Mouse (Mus musculus) heart, adult 2 months (tissue): ENCODE measurements around the gene Spon2. TPM values are rescaled to one million over a fixed set of nuclear protein-coding genes. Genes with fewer than 3 reads are reported as not detected.
A peak's percentile ranks its signal among the peaks of the same experiment; 100 is the strongest.

Experiments used
- DNase-seq, 2 experiments: peaks; one replicate each; pipeline ENCODE4 v3.0.0; 2021
- H3K27ac ChIP-seq: fragments of 200-600 bp; 2 replicates; pipeline ENCODE4 v1.8.1; 2022
- H3K27me3 ChIP-seq: fragments of 200-500 bp; 2 replicates; pipeline ENCODE4 v1.6.1; 2012; ENCODE audit warnings: mild to moderate bottlenecking, low read length, inconsistent platforms, mixed read lengths; ENCODE audit not compliant: control insufficient read depth, insufficient read depth
- H3K36me3 ChIP-seq: fragments of 200-500 bp; 2 replicates; pipeline ENCODE4 v1.6.1; 2012; ENCODE audit warnings: low read length, inconsistent platforms; ENCODE audit not compliant: control insufficient read depth, insufficient read depth
- H3K4me1 ChIP-seq: fragments of 200-500 bp; 2 replicates; pipeline ENCODE4 v1.6.1; 2011; ENCODE audit warnings: low read length; ENCODE audit not compliant: control insufficient read depth, insufficient read depth
- H3K4me3 ChIP-seq: fragments of 200-600 bp; 2 replicates; pipeline ENCODE4 v1.8.1; 2022
- H3K79me2 ChIP-seq: fragments of 200-500 bp; replicated peaks from 2 replicates; pipeline ENCODE4 v1.6.1; 2012; ENCODE audit warnings: mild to moderate bottlenecking, inconsistent platforms, low read length, moderate library complexity, mixed read lengths; ENCODE audit not compliant: control insufficient read depth, insufficient read depth
- H3K9ac ChIP-seq: fragments of 200-500 bp; 2 replicates; pipeline ENCODE4 v1.6.1; 2012; ENCODE audit warnings: low read depth, mild to moderate bottlenecking, control low read depth, inconsistent platforms, low read length, mixed read lengths
- CTCF ChIP-seq: fragments of 200-600 bp; IDR thresholded peaks from 2 replicates; pipeline ENCODE4 v1.8.1; 2022; ENCODE audit warnings: antibody characterized with exemption, mild to moderate bottlenecking, moderate library complexity
- EP300 ChIP-seq: fragments of 200-500 bp; IDR thresholded peaks from 2 replicates; pipeline ENCODE4 v1.6.1; 2011; ENCODE audit warnings: low read depth, low read length, control low read depth; ENCODE audit not compliant: insufficient read depth
- POLR2A ChIP-seq: fragments of 200-500 bp; IDR thresholded peaks from 2 replicates; pipeline ENCODE4 v1.6.1; 2011; ENCODE audit warnings: mild to moderate bottlenecking, low read depth, low read length, control low read depth; ENCODE audit not compliant: insufficient read depth
- WGBS: fragments of 180-500 bp; shearing (Covaris S2); methylation state at CpG from one replicate; pipeline ENCODE4 v1.1.7; 2018; 5-methylcytosine and 5-hydroxymethylcytosine counted together
- intact Hi-C: fragments of 180-260 bp; cut with DNase I; formaldehyde crosslinking; loops from one replicate; pipeline ENCODE4 v1.15.1; 2025
- polyA plus RNA-seq: library from polyadenylated mRNA; depleted of rRNA; stranded (reverse); fragments of >200 nt; gene quantifications from 2 replicates; pipeline ENCODE4 v1.2.3, GENCODE M21; 2012
- total RNA-seq, 2 experiments: library from RNA; stranded (reverse); gene quantifications; 2 replicates each; pipeline ENCODE4 v1.2.3; 2021

The Spon2 gene
- total and polyA plus RNA-seq, 3 experiments = 2.6 to 13.8 (median 13.7) TPM

- no peak for TF ChIP-seq CTCF
- TF ChIP-seq POLR2A = no peak
- no peak for TF ChIP-seq EP300
- WGBS = 61% methylated on average over 3 of the region's 3 CpGs
- H3K27ac ChIP-seq = no peak overlapping the region
- DNase-seq = no peak
- H3K79me2 ChIP-seq = no peaks in the 10 kb centered on the region
- no peaks in the 10 kb centered on the region for H3K27me3 ChIP-seq
- H3K4me3 ChIP-seq = no peak overlapping the region
- H3K36me3 ChIP-seq = no peaks in the 10 kb centered on the region
- H3K9ac ChIP-seq = no peak overlapping the region
- peaks cover 2% of the 10 kb centered on the region for H3K4me1 ChIP-seq
- intact Hi-C loops = no loop called here
These were observed 7.7 kb downstream of the Spon2 start for GRCm38 (mm10) chr5:33210515-33210914.

GRCm38 (mm10) chr5:33208533-33209245, 9.6 kb downstream of the Spon2 start:
- H3K4me3 ChIP-seq = no peak overlapping the region
- peaks cover 2% of the 10 kb centered on the region for H3K4me1 ChIP-seq
- H3K9ac ChIP-seq = no peak overlapping the region
- intact Hi-C loops = loop anchor here (10.0 kb wide), 1 partner anchor 376 kb away; no protein-coding TSS in a partner anchor
- no peak for TF ChIP-seq CTCF
- TF ChIP-seq POLR2A = no peak
- TF ChIP-seq EP300 = no peak
- WGBS = 61% methylated on average over 14 of the region's 14 CpGs
- no peaks in the 10 kb centered on the region for H3K27me3 ChIP-seq
- DNase-seq = no peak
- no peak overlapping the region for H3K27ac ChIP-seq
- H3K79me2 ChIP-seq = no peaks in the 10 kb centered on the region
- no peaks in the 10 kb centered on the region for H3K36me3 ChIP-seq

- WGBS = 48% methylated on average over 9 of the region's 9 CpGs
These were observed 11.1 kb downstream of the Spon2 start for GRCm38 (mm10) chr5:33207136-33207535.

GRCm38 (mm10) chr5:33206328-33206727, 11.9 kb downstream of the Spon2 start:
- Histone ChIP-seq H3K4me3 (no peak overlapping the region), H3K9ac (no peak overlapping the region), H3K27ac (no peak overlapping the region), H3K27me3 (no peaks in the 10 kb centered on the region; the same call in 1 of the 2 replicates), H3K4me1 (peaks cover 2% of the 10 kb centered on the region), H3K79me2 (no peaks in the 10 kb centered on the region), H3K36me3 (no peaks in the 10 kb centered on the region)
- 77% methylated on average over 7 of the region's 7 CpGs for WGBS
- intact Hi-C loops = loop anchor here (10.0 kb wide), 1 partner anchor 378 kb away; no protein-coding TSS in a partner anchor
- no peak for DNase-seq
- TF ChIP-seq CTCF = no peak
- TF ChIP-seq EP300 = no peak
- no peak for TF ChIP-seq POLR2A

More at GRCm38 (mm10) chr5:33207136-33207535, 11.1 kb downstream of the Spon2 start:
- Histone ChIP-seq H3K79me2 (no peaks in the 10 kb centered on the region), H3K9ac (no peak overlapping the region), H3K36me3 (no peaks in the 10 kb centered on the region), H3K4me3 (no peak overlapping the region), H3K27me3 (no peaks in the 10 kb centered on the region), H3K4me1 (peaks cover 2% of the 10 kb centered on the region), H3K27ac (no peak overlapping the region)
- intact Hi-C loops = loop anchor here (10.0 kb wide), 1 partner anchor 378 kb away; no protein-coding TSS in a partner anchor
- no peak for DNase-seq
- TF ChIP-seq CTCF = no peak
- TF ChIP-seq EP300 = no peak
- TF ChIP-seq POLR2A = no peak

- TF ChIP-seq EP300 (no peak), CTCF (no peak), POLR2A (no peak)
- Histone ChIP-seq H3K79me2 (no peaks in the 10 kb centered on the region), H3K27ac (no peak overlapping the region), H3K4me3 (no peak overlapping the region), H3K36me3 (no peaks in the 10 kb centered on the region), H3K4me1 (no peaks in the 10 kb centered on the region), H3K27me3 (no peaks in the 10 kb centered on the region; the same call in 1 of the 2 replicates), H3K9ac (no peak overlapping the region)
- no peak for DNase-seq
- 75% methylated on average over 7 of the region's 7 CpGs for WGBS
- intact Hi-C loops = loop anchor here (5.0 to 10.0 kb wide), 2 partner anchors 238 to 381 kb away; no protein-coding TSS in a partner anchor
These were observed 14.0 kb downstream of the Spon2 start for GRCm38 (mm10) chr5:33204284-33204683.

- peak; percentile 76 to 85 for DNase-seq
- 11% methylated on average over 9 of the region's 9 CpGs for WGBS
- no peaks in the 10 kb centered on the region; the same call in 1 of the 2 replicates for H3K27me3 ChIP-seq
- TF ChIP-seq EP300 (peak; percentile 96), POLR2A (no peak), CTCF (peak; percentile 97)
- no peak overlapping the region; the same call in 1 of the 2 replicates for H3K9ac ChIP-seq
- no peaks in the 10 kb centered on the region for H3K36me3 ChIP-seq
- H3K79me2 ChIP-seq = no peaks in the 10 kb centered on the region
- intact Hi-C loops = loop anchor here (1.0 to 10.0 kb wide), 6 partner anchors 44 to 381 kb away; partner anchors contain the start of gene Uvssa
- no peaks in the 10 kb centered on the region for H3K4me1 ChIP-seq
- H3K27ac ChIP-seq = no peak overlapping the region
- H3K4me3 ChIP-seq = no peak overlapping the region
These were observed 14.5 kb downstream of the Spon2 start for GRCm38 (mm10) chr5:33203691-33204242.
